Mouse (Mus musculus): Measurements from ENCODE around the gene Hoxb8.

Gene Hoxb8

GRCm38 (mm10) chr11:96316696-96317607, 35.2 kb downstream of the Hoxb8 start:
- no peak for DNase-seq

GRCm38 (mm10) chr11:96317608-96318367, 36.1 kb downstream of the Hoxb8 start, which contains the start of gene Hoxb4:
Hoxb4 (plus strand) TSS chr11:96318267.
- peak; percentile 62 for DNase-seq

GRCm38 (mm10) chr11:96318368-96319070, 36.8 kb downstream of the Hoxb8 start:
- DNase-seq: peak; percentile 86

- peak; percentile 66 for DNase-seq
Observed at GRCm38 (mm10) chr11:96319071-96319902, 37.6 kb downstream of the Hoxb8 start.

- DNase-seq: peak; percentile 75
Observed at GRCm38 (mm10) chr11:96319910-96320309, 38.2 kb downstream of the Hoxb8 start.

- peak; percentile 55 for DNase-seq
Observed at GRCm38 (mm10) chr11:96320688-96321087, 39.0 kb downstream of the Hoxb8 start.

GRCm38 (mm10) chr11:96321846-96322245, 40.1 kb downstream of the Hoxb8 start:
- DNase-seq: no peak

- DNase-seq: no peak
Observed at GRCm38 (mm10) chr11:96322738-96323137, 41.0 kb downstream of the Hoxb8 start.

GRCm38 (mm10) chr11:96323154-96323553, 41.4 kb downstream of the Hoxb8 start, which contains the start of gene Hoxb3:
Hoxb3 (plus strand) TSS chr11:96323326.
- DNase-seq: no peak

GRCm38 (mm10) chr11:96324125-96324524, 42.4 kb downstream of the Hoxb8 start:
- no peak for DNase-seq

GRCm38 (mm10) chr11:96324965-96325364, 43.3 kb downstream of the Hoxb8 start:
- DNase-seq: no peak

- no peak for DNase-seq
Observed at GRCm38 (mm10) chr11:96325747-96326212, 44.1 kb downstream of the Hoxb8 start.

- DNase-seq: no peak
Observed at GRCm38 (mm10) chr11:96326705-96327104, 45.0 kb downstream of the Hoxb8 start.

GRCm38 (mm10) chr11:96327122-96327521, 45.4 kb downstream of the Hoxb8 start:
- no peak for DNase-seq

- DNase-seq: no peak
Observed at GRCm38 (mm10) chr11:96327750-96328149, 46.0 kb downstream of the Hoxb8 start.

GRCm38 (mm10) chr11:96328605-96329004, 46.9 kb downstream of the Hoxb8 start:
- DNase-seq: no peak

GRCm38 (mm10) chr11:96332105-96332504, 50.4 kb downstream of the Hoxb8 start:
- DNase-seq: no peak

GRCm38 (mm10) chr11:96332618-96333032, 50.9 kb downstream of the Hoxb8 start:
- DNase-seq: no peak

GRCm38 (mm10) chr11:96333241-96334001, 51.7 kb downstream of the Hoxb8 start:
- no peak for DNase-seq

- no peak for DNase-seq
Observed at GRCm38 (mm10) chr11:96334002-96334364, 52.3 kb downstream of the Hoxb8 start.
